Mouse (Mus musculus) cerebellum, adult 8-10 months (tissue): ENCODE measurements around the gene Iqcn.

Source experiments
- DNase-seq: peaks from one replicate; pipeline ENCODE4 v3.0.0; 2022

Iqcn gene

GRCm38 (mm10) chr8:70742176-70742575, 38.9 kb downstream of the Iqcn start:
- DNase-seq = no peak

GRCm38 (mm10) chr8:70742981-70743655, 39.9 kb downstream of the Iqcn start:
- DNase-seq = no peak

GRCm38 (mm10) chr8:70743656-70744590, 40.7 kb downstream of the Iqcn start:
- DNase-seq = peak; percentile 42

GRCm38 (mm10) chr8:70744806-70745205, 41.5 kb downstream of the Iqcn start:
- DNase-seq = no peak

DNA sequence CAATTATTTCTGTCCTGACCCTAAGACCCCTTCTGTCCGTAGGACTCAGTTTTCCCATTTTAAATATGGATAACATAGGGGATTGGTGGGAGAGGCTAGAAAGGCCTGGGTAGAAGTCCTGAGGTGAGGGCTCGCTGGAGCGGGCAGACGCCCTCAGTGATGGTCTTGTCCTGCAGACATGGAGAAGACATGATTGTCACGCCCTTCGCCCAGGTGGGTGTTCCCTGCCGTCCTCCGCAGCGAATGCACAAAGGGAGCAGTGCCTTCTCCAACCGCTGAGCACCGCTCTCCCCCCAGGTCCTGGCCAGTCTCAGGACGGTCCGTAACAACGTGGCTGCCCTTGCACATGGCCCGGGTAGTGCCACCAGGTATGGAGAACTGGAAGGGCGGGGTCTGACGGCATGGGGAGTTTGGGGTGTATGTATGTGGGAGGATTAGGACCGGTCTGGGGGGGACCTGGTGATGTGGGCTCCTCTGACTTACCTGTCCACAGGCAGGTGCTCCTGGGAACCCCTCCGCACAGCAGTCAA, 42.5 kb downstream of the Iqcn start:
- DNase-seq = no peak

- DNase-seq = no peak
These were observed 43.4 kb downstream of the Iqcn start for GRCm38 (mm10) chr8:70746676-70747075.

DNA sequence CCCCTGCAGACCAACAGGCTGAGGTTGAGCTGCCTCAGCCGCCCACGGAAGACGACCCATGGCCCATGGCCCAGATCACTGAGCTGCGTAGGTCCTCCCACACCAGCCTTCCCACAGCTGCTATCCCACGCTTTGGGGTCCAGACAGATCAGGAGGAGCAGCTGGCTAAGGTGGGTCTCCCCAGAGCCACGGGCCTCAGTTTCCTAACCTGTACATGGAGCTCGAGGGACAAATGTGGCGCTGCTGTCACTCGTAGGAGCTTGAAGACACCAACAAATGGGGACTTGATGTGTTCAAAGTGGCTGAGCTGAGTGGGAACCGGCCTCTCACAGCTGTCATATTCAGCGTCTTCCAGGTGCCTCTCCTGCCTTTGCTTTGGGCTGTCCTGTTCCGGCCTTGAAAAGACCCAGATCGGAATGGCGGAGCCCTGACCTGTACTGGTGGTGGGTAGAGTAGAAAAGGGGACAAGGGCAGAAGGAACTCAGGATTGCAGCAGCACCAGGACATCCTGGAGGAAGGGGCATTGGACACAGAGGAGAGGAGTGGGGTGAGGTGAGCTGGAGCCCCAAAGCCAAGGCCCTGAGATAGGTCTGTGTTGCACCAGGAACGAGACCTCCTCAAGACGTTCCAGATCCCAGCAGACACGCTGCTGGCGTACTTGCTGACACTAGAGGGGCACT, 44.1 kb downstream of the Iqcn start:
- DNase-seq = no peak

DNA sequence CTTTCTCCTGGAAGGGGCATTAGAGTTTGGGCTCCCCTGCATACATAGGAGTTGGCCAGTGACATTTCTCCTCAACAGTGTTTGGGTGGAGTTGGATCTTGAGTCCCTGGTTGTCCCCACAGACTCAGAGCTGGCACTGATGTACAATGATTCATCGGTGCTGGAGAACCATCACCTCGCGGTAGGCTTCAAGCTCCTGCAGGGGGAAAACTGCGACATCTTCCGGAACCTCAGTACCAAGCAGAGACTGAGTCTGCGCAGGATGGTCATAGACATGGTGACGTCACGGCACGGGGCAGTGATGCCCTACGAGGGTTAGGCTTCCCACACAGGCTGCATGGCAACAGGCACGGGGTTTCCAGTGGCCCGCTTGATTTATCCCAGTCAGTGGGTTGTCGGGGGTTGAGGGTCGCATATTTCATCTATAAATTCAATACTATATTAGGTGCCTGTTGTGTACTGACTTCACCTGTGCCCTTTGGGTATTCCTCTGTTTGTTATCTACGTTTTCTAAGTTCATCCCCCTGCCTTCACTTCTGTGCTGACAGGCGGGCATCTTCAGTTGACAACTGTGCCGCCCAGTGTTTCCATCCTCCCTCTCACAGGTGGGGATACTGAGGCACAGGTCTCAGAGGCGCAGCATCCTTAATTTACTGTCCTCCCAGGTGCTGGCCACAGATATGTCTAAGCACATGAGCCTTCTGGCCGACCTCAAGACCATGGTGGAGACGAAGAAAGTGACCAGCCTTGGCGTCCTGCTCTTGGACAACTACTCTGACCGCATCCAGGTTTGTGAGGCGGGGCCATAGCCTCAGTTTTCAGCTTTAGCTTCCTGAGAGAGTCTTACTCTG, 45.2 kb downstream of the Iqcn start:
- no peak for DNase-seq

DNA sequence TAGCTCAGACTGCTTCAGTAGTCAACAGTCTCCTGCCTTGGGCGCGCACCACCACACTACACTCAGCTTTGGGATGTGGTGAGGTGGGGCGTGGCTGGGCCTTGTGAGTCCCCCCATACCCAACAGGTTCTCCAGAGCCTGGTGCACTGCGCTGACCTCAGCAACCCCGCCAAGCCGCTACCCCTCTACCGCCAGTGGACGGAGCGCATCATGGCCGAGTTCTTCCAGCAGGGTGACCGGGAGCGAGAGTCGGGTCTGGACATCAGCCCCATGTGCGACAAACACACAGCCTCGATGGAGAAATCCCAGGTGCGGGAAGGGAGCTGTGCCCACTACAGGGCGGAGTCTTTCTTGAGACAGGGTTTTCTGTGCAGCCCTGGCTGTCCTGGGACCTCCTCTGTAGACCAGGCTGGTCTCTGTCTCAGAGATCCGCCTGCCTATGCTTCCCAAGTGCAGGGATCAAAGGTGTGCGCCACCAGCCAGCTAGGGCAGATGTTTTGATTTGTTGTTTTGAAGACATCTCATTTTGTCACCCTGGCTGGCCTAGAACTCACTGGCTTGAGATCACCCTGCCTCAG, 45.9 kb downstream of the Iqcn start:
- DNase-seq = no peak

GRCm38 (mm10) chr8:70750128-70750680, 46.9 kb downstream of the Iqcn start:
- DNase-seq = no peak

GRCm38 (mm10) chr8:70752000-70752764, 48.9 kb downstream of the Iqcn start:
- peak; percentile 66 for DNase-seq

DNA sequence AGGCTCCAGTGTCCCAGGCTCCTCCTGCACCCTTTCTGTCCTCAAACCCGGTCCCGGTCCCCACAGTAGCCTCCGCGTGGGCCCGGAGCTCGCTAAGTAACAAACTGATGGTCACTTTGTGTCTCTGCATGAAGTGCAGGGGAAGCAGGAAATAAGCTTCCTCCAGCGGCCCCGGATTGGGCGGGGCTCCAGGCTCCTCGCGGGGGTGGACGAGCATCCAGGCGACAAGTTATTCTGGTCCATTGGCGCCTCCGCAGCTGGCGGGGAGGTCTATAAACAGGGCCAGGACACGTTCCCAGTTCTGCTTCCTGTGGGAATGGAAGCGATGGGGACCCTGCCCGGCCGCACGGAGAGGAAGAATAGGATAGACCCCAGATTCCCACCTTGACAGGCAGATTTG, 49.9 kb downstream of the Iqcn start:
- peak; percentile 51 for DNase-seq

- peak; percentile 95 for DNase-seq
These were observed 51.0 kb downstream of the Iqcn start, which contains the start of gene Rab3a for GRCm38 (mm10) chr8:70754043-70754870. Gene Rab3a, plus strand, starts transcription at chr8:70754679.

GRCm38 (mm10) chr8:70754871-70755660, 51.8 kb downstream of the Iqcn start:
- peak; percentile 84 for DNase-seq

DNA sequence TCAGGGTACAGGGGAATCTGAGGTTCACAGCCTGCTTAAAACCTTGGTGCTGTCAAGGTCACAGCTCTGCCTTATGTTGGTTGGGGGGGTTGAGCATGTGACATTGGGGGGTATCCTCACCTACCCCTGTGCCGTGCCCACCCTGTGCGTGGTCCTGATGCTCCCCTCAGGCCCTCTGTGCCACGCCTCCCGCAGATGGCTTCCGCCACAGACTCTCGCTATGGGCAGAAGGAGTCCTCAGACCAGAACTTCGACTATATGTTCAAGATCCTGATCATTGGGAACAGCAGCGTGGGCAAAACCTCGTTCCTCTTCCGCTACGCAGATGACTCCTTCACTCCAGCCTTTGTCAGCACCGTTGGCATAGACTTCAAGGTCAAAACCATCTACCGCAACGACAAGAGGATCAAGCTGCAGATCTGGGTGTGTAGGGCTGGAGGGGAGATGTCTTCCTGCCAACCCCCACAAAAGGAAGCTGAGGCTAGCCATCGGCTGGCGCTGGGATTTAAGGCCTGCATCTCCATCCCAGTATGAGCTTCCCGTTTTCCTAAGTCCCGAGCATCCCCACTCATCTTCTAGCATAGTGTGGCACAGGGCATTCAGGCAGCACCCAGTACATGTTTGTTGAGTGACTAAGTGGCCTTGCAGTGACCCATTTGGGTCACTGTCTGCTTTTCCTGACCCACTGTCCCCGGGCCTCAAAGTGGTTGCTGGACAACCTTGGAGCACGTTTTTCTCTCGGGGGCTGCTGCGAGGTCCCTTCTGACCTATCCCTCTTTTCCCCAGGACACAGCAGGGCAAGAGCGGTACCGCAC, 52.6 kb downstream of the Iqcn start:
- DNase-seq = peak; percentile 34

DNA sequence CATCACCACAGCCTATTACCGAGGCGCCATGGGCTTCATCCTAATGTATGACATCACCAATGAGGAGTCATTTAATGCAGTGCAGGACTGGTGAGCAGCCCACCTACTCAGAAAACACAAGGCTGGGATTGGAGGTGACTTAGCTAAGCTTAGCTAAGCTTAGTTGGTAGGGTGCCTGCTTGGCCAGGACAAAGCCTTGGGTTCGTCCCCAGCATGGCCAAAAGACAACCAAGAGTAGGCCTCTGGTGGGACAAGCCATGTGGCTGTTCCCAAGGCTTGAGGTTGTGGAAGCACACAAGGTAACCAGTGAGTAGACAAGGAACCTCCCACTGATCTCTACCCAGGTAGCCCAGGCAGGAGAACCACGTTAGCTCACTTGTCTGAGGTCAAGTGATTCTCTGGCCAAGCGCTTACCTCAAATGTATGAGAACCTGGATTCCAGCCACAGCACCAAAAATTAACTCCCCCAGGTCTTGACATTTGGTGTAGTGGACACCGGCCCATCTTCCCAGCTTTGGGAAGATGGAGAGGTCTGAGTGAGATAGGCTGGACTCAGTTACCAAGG, 53.3 kb downstream of the Iqcn start:
- DNase-seq = peak; percentile 30

DNA sequence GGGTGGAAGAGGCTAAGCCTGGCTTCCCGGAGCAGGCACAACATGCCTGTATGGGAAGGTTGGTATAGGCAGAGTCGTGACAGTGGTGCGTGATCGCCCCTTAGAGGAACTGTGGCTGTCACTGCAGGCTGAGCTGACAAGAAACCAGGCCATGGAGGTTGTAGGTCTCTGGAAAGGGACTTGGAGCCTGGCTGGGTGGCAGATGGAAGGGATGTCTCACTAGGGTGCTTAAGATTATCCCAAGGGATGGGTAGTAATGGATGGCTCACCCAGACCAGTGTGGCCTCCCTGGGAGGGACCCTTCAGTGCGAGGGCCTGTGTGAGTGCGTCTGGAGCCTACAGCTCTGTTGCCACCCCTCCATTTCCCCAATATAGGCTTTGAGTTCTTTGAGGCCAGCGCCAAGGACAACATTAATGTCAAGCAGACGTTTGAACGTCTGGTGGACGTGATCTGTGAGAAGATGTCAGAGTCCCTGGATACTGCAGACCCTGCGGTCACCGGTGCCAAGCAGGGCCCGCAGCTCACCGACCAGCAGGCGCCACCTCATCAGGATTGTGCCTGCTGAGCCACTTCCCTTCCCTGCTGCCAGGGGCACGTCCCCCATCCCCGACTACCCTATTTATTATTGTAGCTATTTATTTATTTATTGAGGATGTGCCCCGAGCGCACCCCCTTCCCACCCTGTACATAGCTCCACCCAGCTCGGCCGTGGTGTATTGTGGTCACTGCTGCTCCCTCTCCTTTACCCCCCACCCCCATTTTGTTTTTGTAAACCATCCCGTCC, 54.5 kb downstream of the Iqcn start:
- peak; percentile 49 for DNase-seq
